Mouse (Mus musculus) MEL (cell line): ENCODE measurements around the gene Gata2. TPM values are rescaled to one million over a fixed set of nuclear protein-coding genes. Genes with fewer than 3 reads are reported as not detected.

ENCODE experiments used
- DNase-seq: peaks from one replicate; pipeline ENCODE4 v3.0.0; 2011; ENCODE audit warnings: low read depth, low spot score
- H3K27ac ChIP-seq: 2 replicates; pipeline ENCODE4 v1.5.1; 2012; ENCODE audit warnings: low read depth, mild to moderate bottlenecking, control low read depth, low read length, moderate library complexity; ENCODE audit not compliant: control insufficient read depth
- H3K27me3 ChIP-seq, 2 experiments: fragments of 150-350 bp in 1 of 2; sonication (generic) in 1 of 2; 2 replicates each; pipeline ENCODE4 v1.6.1; 2012; ENCODE audit warnings: low read length in 2 of 2, mild to moderate bottlenecking in 2 of 2, improper control_type of control experiment in 1 of 2, moderate library complexity in 1 of 2; ENCODE audit not compliant: insufficient read depth in 2 of 2, control insufficient read depth in 1 of 2
- H3K36me3 ChIP-seq, 2 experiments: 2 replicates each; pipeline ENCODE4 v1.6.1; 2012 to 2014; ENCODE audit warnings: low read length in 2 of 2, improper control_type of control experiment in 1 of 2, inconsistent platforms in 1 of 2, mild to moderate bottlenecking in 1 of 2; ENCODE audit not compliant: insufficient read depth in 2 of 2, control insufficient read depth in 1 of 2
- H3K4me1 ChIP-seq, 2 experiments: fragments of 150-350 bp in 1 of 2; sonication (generic) in 1 of 2; 2 replicates each; pipeline ENCODE4 v1.6.1; 2012; ENCODE audit warnings: low read length in 2 of 2, improper control_type of control experiment in 1 of 2, mild to moderate bottlenecking in 1 of 2; ENCODE audit not compliant: insufficient read depth in 2 of 2, control insufficient read depth in 1 of 2
- H3K4me3 ChIP-seq, 2 experiments: fragments of 150-350 bp in 1 of 2; sonication (generic) in 1 of 2; 2 replicates each; pipeline ENCODE4 v1.5.1; 2012; ENCODE audit warnings: low read depth in 2 of 2, low read length in 2 of 2, mild to moderate bottlenecking in 2 of 2, moderate library complexity in 2 of 2, control low read depth in 1 of 2, improper control_type of control experiment in 1 of 2; ENCODE audit not compliant: control insufficient read depth in 1 of 2, insufficient read depth in 1 of 2
- H3K79me2 ChIP-seq: 2 replicates; pipeline ENCODE4 v1.6.1; 2012; ENCODE audit warnings: mild to moderate bottlenecking, low read length, moderate library complexity; ENCODE audit not compliant: control insufficient read depth, poor library complexity, insufficient read depth
- H3K9ac ChIP-seq: 2 replicates; pipeline ENCODE4 v1.6.1; 2012; ENCODE audit warnings: low read depth, mild to moderate bottlenecking, control low read depth, low read length, moderate library complexity; ENCODE audit not compliant: control insufficient read depth, poor library complexity, severe bottlenecking
- H3K9me3 ChIP-seq: fragments of 150-350 bp; sonication (generic); replicated peaks from 2 replicates; pipeline ENCODE4 v1.6.1; 2012; ENCODE audit warnings: mild to moderate bottlenecking, low read length, improper control_type of control experiment, moderate library complexity; ENCODE audit not compliant: insufficient read depth
- BHLHE40 ChIP-seq: IDR thresholded peaks from 2 replicates; pipeline ENCODE4 v1.6.1; 2012; ENCODE audit warnings: low read depth, mild to moderate bottlenecking, inconsistent platforms, low read length, improper control_type of control experiment, borderline replicate concordance
- CHD2 ChIP-seq: IDR thresholded peaks from 2 replicates; pipeline ENCODE4 v1.6.1; 2011; ENCODE audit warnings: low read length, improper control_type of control experiment
- CTCF ChIP-seq, 3 experiments: IDR thresholded peaks in 2 of 3; conservative IDR thresholded peaks in 1 of 3; 2 replicates each; pipeline ENCODE4 v1.5.1; 2011 to 2012; ENCODE audit warnings: low read length in 3 of 3, low read depth in 2 of 3, mild to moderate bottlenecking in 2 of 3, improper control_type of control experiment in 1 of 3, inconsistent platforms in 1 of 3, mixed read lengths in 1 of 3, moderate library complexity in 1 of 3; ENCODE audit not compliant: control insufficient read depth in 1 of 3, insufficient read depth in 1 of 3, poor library complexity in 1 of 3, severe bottlenecking in 1 of 3
- E2F4 ChIP-seq: IDR thresholded peaks from 2 replicates; pipeline ENCODE4 v1.6.1; 2011; ENCODE audit warnings: low read depth, low read length, improper control_type of control experiment, borderline replicate concordance
- EP300 ChIP-seq, 2 experiments: IDR thresholded peaks; 2 replicates each; pipeline ENCODE4 v1.6.1; 2011; ENCODE audit warnings: improper control_type of control experiment in 2 of 2, low read length in 2 of 2, low read depth in 1 of 2, mild to moderate bottlenecking in 1 of 2
- ETS1 ChIP-seq: IDR thresholded peaks from 2 replicates; pipeline ENCODE4 v1.6.1; 2012; ENCODE audit warnings: low read depth, mild to moderate bottlenecking, inconsistent platforms, low read length, improper control_type of control experiment, moderate library complexity
- GABPA ChIP-seq: IDR thresholded peaks from 2 replicates; pipeline ENCODE4 v1.6.1; 2012; ENCODE audit warnings: low read depth, mild to moderate bottlenecking, inconsistent platforms, low read length, improper control_type of control experiment, moderate library complexity
- GATA1 ChIP-seq: IDR thresholded peaks from 2 replicates; pipeline ENCODE4 v1.6.1; 2011; ENCODE audit warnings: low read depth, low read length, improper control_type of control experiment
- MAFK ChIP-seq: IDR thresholded peaks from 2 replicates; pipeline ENCODE4 v1.6.1; 2011; ENCODE audit warnings: low read depth, mild to moderate bottlenecking, low read length, improper control_type of control experiment, borderline replicate concordance
- MAX ChIP-seq: IDR thresholded peaks from 2 replicates; pipeline ENCODE4 v1.6.1; 2011; ENCODE audit warnings: low read length, improper control_type of control experiment
- MAZ ChIP-seq: IDR thresholded peaks from 2 replicates; pipeline ENCODE4 v1.6.1; 2012; ENCODE audit warnings: low read depth, mild to moderate bottlenecking, inconsistent platforms, low read length, improper control_type of control experiment
- MXI1 ChIP-seq: IDR thresholded peaks from 2 replicates; pipeline ENCODE4 v1.6.1; 2011; ENCODE audit warnings: mild to moderate bottlenecking, low read depth, low read length, improper control_type of control experiment
- MYC ChIP-seq: IDR thresholded peaks from 2 replicates; pipeline ENCODE4 v1.6.1; 2011; ENCODE audit warnings: low read depth, mild to moderate bottlenecking, low read length, improper control_type of control experiment, moderate library complexity
- POLR2A ChIP-seq, 2 experiments: IDR thresholded peaks; 2 replicates each; pipeline ENCODE4 v1.6.1; 2011 to 2012; ENCODE audit warnings: low read length in 2 of 2, mild to moderate bottlenecking in 2 of 2, control low read depth in 1 of 2, improper control_type of control experiment in 1 of 2, low read depth in 1 of 2, moderate library complexity in 1 of 2; ENCODE audit not compliant: control insufficient read depth in 1 of 2, insufficient read depth in 1 of 2, poor library complexity in 1 of 2
- POLR2AphosphoS2 ChIP-seq: IDR thresholded peaks from 2 replicates; pipeline ENCODE4 v1.6.1; 2011; ENCODE audit warnings: low read length, improper control_type of control experiment
- POLR2AphosphoS5 ChIP-seq: IDR thresholded peaks from 2 replicates; pipeline ENCODE4 v1.6.1; 2012; ENCODE audit warnings: low read depth, borderline replicate concordance, mild to moderate bottlenecking, inconsistent platforms, low read length, moderate library complexity, mixed read lengths
- RAD21 ChIP-seq: IDR thresholded peaks from 2 replicates; pipeline ENCODE4 v1.6.1; 2011; ENCODE audit warnings: mild to moderate bottlenecking, low read depth, low read length, improper control_type of control experiment
- RCOR1 ChIP-seq: IDR thresholded peaks from 2 replicates; pipeline ENCODE4 v1.6.1; 2012; ENCODE audit warnings: low read depth, mild to moderate bottlenecking, inconsistent platforms, low read length, improper control_type of control experiment
- TAL1 ChIP-seq: IDR thresholded peaks from 2 replicates; pipeline ENCODE4 v1.6.1; 2012; ENCODE audit warnings: mild to moderate bottlenecking, inconsistent platforms, low read length, moderate library complexity, mixed read lengths
- TCF12 ChIP-seq: IDR thresholded peaks from 2 replicates; pipeline ENCODE4 v1.6.1; 2014; ENCODE audit warnings: low read depth, mild to moderate bottlenecking, inconsistent platforms, low read length, improper control_type of control experiment, moderate library complexity
- USF1 ChIP-seq: IDR thresholded peaks from 2 replicates; pipeline ENCODE4 v1.6.1; 2014; ENCODE audit warnings: low read depth, mild to moderate bottlenecking, inconsistent platforms, low read length, improper control_type of control experiment, moderate library complexity
- USF2 ChIP-seq, 2 experiments: IDR thresholded peaks; 2 replicates each; pipeline ENCODE4 v1.6.1; 2011 to 2012; ENCODE audit warnings: improper control_type of control experiment in 2 of 2, low read length in 2 of 2, borderline replicate concordance in 1 of 2, inconsistent platforms in 1 of 2, low read depth in 1 of 2, mild to moderate bottlenecking in 1 of 2; ENCODE audit not compliant: insufficient read depth in 1 of 2
- ZC3H11A ChIP-seq: IDR thresholded peaks from 2 replicates; pipeline ENCODE4 v1.6.1; 2012; ENCODE audit warnings: low read depth, mild to moderate bottlenecking, inconsistent platforms, low read length, improper control_type of control experiment
- polyA plus RNA-seq, 2 experiments: library from polyadenylated mRNA; stranded (reverse) in 1 of 2; unstranded in 1 of 2; fragments of >175 nt in 1 of 2; fragments of >200 nt in 1 of 2; gene quantifications; 2 replicates each; pipeline versions ENCODE4 v1.2.1 to v1.2.4; 2012; ENCODE audit warnings: low replicate concordance in 2 of 2, low read depth in 1 of 2; ENCODE audit not compliant: insufficient read length in 2 of 2, insufficient read depth in 1 of 2, missing spikeins in 1 of 2
- total RNA-seq: library from RNA; depleted of rRNA; stranded (reverse); fragments of 300-350 nt; gene quantifications from 2 replicates; pipeline ENCODE4 v1.2.3, GENCODE M21; 2012

The Gata2 gene
- total and polyA plus RNA-seq, 3 experiments, result 7.7 to 12.4 TPM; not detected in 1

- Histone ChIP-seq H3K4me1 (peaks cover 8 to 46% of the 10 kb centered on the region in 2 experiments), H3K9me3 (no peaks in the 10 kb centered on the region), H3K27me3 (no peaks in the 10 kb centered on the region), H3K79me2 (peaks cover 27% of the 10 kb centered on the region), H3K27ac (peak overlapping the region; percentile 90), H3K4me3 (peak overlapping the region; percentile 25 to 56), H3K9ac (peak overlapping the region; percentile 76), H3K36me3 (peaks cover 0 to 21% of the 10 kb centered on the region in 2 experiments; a peak in 2 of 4 replicates)
- DNase-seq, result peak; percentile 79
- no peak for TF ChIP-seq CHD2
- TF ChIP-seq E2F4, result peak; percentile 24; the same call in 1 of the 2 replicates
- TF ChIP-seq MAX, result peak; percentile 97
- peak; percentile 45 for TF ChIP-seq TAL1
- no peak for TF ChIP-seq CTCF (IDR thresholded peaks at IDR 0.05 in 2 of 3, conservative IDR thresholded peaks at IDR 0.05 in 1 of 3; ENCODE audit: control insufficient read depth in 1 of 3, insufficient read depth in 1 of 3, low read depth in 2 of 3, low read length in 3 of 3, poor library complexity in 1 of 3, severe bottlenecking in 1 of 3)
- TF ChIP-seq BHLHE40, result peak; percentile 70
- TF ChIP-seq USF1, result peak; percentile 46; the same call in 1 of the 2 replicates
- TF ChIP-seq POLR2A (IDR thresholded peaks at IDR 0.05; ENCODE audit: control insufficient read depth in 1 of 2, insufficient read depth in 1 of 2, low read depth in 1 of 2, low read length in 2 of 2, poor library complexity in 1 of 2), result peak in 1 of 2 experiments; percentile 12; a peak in 2 of 4 replicates
- TF ChIP-seq USF2 (IDR thresholded peaks at IDR 0.05; ENCODE audit: borderline replicate concordance in 1 of 2, insufficient read depth in 1 of 2, low read depth in 1 of 2, low read length in 2 of 2), result no peak
- TF ChIP-seq RAD21, result no peak
- TF ChIP-seq RCOR1, result no peak; the same call in 1 of the 2 replicates
- no peak for TF ChIP-seq ZC3H11A
- TF ChIP-seq MAFK, result no peak
- TF ChIP-seq POLR2AphosphoS2, result no peak
- peak; percentile 82 for TF ChIP-seq TCF12
- TF ChIP-seq MXI1, result peak; percentile 86
- TF ChIP-seq GATA1, result peak; percentile 85
- TF ChIP-seq MAZ, result peak; percentile 53; the same call in 1 of the 2 replicates
- no peak for TF ChIP-seq GABPA
- peak; percentile 73 for TF ChIP-seq ETS1
- TF ChIP-seq EP300 (IDR thresholded peaks at IDR 0.05; ENCODE audit: low read depth in 1 of 2, low read length in 2 of 2), result peak; percentile 57 to 78; a peak in 3 of 4 replicates
- TF ChIP-seq MYC, result peak; percentile 92
- TF ChIP-seq POLR2AphosphoS5, result no peak
Observed at GRCm38 (mm10) chr6:88190310-88191023, 3.2 kb upstream of the Gata2 start.
